Mouse (Mus musculus) brain, adult 2 months (tissue): ENCODE results near the gene Mrpl14.
A peak's percentile ranks its signal among the peaks of the same experiment; 100 is the strongest.

Source experiments
- DNase-seq: peaks from one replicate; pipeline ENCODE4 v3.0.0; 2011; ENCODE audit warnings: low read depth, low spot score

The Mrpl14 gene

DNA sequence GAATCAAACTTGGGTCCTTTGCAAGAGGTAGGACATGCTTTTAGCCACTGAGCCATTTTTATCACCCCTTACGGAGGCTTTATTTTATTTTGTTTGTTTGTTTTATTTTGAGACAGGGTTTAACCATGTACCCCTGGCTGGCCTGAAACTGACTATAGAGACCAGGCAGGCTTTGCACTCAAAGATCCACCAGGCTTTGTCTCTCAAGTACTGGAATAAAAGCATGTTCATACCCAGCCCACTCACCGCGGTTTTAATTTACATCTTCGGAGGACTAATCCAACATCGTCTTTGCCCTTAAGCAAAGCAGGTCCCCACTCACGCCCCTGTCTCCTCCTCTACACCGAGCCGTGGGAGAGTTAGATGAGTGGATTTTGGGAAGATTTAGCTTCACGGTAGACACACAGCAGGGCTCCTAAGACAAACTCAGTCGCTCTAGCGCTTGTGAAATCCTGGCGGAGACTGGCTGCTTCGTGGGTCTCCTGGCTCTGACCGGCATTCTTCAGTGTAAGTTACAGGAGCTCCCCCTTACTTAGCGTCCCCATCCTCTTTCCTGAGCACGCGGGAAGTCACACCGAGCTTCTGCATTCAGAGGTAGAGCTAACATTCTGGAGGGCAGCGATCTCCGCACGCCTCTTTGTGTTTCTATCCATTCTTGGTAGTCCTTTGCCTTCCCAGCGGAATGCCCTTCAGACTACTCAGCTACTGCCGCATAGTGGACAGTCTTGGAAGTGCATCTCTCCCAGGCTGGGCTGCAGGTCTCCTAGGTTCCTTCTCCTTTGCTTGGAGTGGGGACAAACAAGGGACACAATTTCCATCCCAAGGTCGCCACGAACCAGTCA is 37.8 kb downstream of the Mrpl14 start:
- DNase-seq, result peak; percentile 93

DNA sequence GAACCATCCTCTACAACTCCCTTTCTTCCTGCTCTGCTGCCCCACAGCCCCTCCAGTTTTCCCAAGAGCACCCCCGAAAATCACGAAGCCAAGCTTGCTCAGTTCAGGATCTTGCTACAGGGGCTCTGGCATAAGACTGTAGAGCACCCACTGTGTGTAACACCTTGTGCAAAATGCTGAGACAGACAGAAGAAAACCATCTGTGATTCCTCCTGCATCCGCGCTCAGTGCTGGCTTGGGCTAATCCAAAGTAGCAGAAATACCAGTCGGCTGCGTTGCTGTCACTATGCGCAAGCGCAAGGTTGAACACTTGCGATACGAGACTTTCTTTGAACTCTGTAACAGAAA is 38.4 kb downstream of the Mrpl14 start:
- peak; percentile 27 for DNase-seq

DNA sequence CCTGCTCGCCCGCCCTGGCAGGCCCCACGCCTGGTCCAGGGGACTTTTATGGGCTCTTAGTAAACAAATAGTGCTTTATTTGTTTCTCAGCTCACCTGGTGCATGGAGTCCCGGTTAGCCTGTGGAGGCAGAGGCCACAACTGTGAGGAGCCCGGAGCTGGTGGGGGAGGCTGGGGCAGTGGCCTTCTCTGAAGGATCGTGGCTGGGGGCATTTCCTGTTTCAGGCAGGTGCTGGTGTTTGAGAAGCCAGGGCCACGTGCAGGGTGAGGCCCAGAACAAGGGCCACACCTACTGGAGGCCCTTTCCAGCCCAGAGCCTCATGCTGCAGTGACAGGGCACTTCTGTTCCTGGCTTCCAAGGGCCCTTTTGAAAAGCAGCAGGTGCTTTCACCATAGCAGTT is 40.1 kb downstream of the Mrpl14 start:
- DNase-seq, result no peak

DNA sequence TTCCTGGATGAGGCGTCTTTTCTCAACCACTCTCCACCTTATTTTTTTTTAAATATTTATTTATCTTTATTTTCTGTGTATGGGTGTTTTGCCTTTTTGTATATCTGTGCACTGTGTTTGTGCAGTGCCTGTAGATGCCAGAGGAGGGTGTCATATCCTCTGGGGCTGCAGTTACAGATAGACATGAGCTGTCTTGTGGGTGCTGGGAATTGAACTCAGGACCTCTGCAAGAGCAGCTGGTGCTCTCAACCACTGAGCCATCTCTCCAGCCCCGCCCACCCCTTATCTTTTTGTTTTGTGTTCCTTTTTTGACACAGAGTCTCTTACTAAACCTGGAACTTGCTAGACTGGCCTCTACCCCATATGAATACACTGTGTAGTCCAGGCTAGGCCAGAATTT is 41.4 kb downstream of the Mrpl14 start:
- DNase-seq, result no peak

DNA sequence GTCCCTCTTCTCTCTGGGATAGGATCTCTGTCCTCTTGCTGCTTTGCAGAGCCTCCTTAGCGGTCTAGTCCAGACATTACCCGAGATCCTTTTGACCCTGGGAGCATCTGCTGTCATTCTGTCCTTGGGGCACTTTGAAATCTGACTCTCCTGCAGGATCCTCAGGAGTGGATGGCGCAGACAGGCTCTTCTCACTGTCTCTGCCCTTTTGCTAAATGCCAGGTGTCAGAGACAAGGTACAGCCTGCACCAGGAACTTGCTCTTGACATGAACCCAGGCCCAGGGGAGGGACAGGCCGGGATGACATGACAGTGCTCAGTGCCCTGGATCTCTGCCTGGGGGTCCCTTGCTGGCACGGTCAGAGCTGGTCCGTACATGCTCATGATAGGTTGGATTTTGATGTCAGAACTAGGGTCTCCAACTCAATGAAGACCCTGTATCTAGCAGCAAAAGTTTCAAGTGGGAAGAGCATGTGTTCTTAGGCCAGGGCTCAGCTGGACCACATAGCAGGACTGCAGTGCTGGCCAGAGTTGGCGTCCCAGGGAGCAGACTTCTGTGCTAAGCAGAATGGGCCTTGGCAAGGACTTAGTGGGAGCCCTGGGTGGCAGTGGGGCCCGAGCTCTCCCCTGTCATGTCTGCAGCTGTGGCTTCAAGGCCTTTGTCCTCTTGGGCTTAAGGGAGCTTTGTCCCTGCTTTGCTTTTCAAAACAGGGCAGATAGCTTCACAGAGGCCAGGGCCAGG is 42.0 kb downstream of the Mrpl14 start:
- no peak for DNase-seq

DNA sequence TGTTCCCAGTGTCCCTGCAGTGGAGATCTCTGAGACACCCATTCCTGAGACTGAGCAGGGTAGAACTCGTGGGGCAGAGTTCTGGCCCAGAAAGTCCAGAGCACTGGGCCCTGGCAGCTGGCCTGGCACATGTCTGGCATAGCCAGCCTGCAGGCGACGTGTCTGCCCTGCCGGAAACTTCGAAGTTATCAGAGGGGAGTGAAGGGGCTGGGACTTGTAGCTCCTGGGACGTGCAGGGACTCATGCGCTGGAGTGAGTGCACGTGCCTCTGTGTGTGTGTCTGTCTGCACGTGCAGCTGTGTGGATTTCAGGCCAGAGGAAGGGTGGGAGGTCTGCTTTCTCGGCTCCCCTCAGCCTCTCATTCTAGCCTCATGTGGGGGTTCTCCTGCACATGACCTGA is 43.3 kb downstream of the Mrpl14 start:
- no peak for DNase-seq

DNA sequence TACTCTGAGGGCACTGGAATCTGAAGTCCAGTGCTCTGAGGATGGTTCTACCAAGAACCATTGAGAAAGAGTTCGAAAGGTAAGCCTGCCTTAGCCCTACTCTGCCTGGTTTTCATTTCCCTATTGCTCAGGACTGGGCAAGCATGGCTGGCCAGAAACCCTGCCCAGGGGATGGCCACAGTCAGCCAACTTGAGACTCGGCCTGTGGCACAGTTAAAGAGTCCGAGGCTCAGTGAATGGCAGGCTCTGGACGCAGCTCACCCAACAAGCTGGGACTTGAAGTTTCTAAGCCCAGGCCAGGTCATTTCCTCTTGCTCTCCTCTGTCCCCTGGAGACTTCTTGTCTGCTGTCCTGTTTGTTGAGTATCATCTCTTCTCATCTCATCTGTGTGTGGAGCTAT is 44.6 kb downstream of the Mrpl14 start:
- DNase-seq, result no peak

DNA sequence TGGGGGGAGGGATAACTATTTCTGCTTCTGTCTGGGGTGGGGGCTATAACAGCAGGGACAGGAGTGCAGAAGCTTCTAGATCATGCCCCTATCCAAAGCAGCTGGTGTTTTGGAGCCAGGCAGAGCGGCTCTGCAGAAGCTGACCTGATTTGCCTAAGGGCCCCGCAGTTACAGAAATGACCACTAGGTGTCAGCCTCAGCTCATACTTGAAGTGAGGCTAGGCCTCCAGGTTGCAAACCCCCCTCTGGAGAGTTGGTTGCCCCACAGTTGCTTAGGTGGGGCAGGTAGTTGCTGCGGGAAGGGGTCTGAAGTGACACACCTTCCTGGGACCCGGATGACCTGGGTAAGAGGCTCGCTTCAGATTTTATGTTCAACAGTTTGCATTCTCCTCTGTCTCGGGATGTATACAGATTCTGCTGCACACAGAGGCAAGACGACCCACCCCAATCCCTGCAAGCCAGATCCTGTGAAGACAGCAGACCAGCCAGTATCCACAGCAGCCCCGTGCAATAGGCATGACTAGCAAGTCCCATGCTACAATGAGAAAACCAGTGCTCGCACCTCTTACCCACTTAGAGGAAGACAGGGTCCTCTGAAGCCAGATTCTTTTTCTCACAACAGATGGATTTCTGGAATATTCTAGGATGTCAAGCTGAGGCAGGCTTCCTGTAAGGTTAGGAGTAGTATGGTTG is 45.2 kb downstream of the Mrpl14 start:
- DNase-seq, result peak; percentile 94

DNA sequence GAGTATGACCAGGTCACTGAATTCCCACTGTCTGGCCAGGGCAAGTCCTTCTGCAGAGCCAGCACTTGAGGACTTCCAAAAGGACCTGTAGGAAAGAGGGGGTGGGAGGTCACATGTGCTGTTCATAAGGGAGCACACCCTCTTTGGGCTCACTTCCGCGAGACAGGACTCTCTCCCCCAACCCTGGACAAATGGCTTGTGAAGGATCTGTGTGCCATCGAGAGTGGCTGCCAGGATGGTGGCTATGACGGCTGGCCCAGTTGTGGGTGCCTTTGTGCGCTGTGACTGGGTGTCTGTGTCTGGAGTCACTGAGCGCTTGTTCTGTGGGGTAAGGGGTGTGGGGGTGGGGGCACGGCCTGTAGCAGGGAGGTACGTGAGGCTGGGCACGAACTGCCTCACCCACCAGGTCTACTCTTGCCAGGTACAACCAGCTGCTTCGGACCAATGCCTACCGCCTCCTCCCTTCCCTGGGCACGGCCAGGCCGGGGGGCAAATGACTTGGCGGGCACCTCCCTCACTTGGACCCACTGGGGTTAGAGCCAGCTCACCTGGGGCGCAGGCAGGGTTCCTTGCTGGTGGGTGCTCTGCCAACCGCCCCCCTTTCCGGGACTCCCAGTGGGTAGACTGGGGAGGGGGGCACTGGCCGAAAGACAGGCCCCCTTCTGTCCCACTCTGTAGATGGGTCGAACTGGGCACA is 47.1 kb downstream of the Mrpl14 start:
- DNase-seq, result peak; percentile 58

DNA sequence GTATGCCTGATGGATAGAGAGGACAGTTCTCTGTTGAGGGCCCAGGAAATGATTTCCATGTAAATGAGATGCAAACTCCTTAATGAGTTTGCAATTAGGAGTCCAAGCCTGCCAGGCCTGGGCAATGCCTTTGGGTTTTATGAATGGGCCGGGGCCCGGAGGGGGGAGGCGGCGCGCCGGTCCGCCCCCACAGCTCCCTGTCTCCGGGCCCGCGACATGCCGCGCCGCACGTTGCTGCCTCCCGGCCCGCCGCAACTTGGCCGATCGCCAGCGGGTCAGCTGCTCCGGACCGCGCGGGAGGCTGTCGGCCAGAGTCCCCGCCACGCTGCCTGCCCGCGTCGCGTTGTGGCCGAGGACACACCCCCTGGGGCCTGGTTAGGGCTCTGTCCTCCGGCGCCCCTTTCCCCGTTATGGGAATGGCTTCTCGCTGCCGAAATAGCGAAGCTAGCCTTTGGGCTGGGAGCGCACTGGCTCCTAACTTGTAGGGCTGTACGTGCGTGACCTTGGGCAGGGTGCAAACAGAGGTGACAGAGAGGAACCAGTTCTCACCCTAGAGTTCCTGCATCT is 47.7 kb downstream of the Mrpl14 start, which contains the start of gene 1600014C23Rik:
TSS of gene 1600014C23Rik (minus strand) at position 110 of the 567 bp plus-strand sequence.
- DNase-seq, result peak; percentile 63

DNA sequence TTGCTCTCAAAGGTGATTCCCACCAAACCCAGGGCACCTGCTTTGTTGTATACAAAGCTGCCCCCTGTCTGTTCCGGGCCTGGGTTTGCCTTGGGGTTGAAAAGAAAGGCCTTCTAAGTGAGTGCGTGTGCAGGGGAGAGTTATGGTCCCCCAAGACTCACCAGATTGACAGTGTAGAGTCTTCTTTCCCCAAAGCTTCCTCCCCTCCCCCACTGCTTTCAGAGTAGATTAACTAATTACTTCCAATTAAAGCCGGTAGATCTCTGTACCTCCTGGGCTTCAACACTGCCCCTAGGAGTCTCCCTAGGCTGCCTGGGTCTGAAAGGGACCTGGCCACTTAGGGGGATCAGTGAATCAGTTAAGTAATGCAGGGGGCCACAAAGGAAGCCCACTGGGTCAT is 48.2 kb downstream of the Mrpl14 start:
- DNase-seq, result no peak

DNA sequence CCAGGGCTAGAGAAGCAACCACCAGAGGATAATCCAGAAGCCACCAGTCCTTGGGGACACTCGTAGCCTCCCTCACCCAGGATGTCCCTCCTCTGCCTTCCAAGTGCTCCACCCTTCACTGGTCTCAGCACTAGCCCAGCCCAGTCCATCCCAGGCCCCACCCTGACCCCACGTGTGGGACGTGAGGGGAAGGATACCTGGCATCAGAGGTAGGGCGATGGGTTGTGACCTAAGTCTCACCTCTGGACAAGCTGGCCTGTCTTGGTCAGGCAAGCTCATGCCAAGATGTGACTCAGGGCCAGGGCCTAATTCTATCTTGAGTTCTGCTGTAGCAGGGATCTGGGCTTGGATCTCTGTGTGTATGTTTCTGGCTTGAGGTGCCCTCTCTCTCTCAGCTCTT is 48.8 kb downstream of the Mrpl14 start:
- DNase-seq, result no peak

DNA sequence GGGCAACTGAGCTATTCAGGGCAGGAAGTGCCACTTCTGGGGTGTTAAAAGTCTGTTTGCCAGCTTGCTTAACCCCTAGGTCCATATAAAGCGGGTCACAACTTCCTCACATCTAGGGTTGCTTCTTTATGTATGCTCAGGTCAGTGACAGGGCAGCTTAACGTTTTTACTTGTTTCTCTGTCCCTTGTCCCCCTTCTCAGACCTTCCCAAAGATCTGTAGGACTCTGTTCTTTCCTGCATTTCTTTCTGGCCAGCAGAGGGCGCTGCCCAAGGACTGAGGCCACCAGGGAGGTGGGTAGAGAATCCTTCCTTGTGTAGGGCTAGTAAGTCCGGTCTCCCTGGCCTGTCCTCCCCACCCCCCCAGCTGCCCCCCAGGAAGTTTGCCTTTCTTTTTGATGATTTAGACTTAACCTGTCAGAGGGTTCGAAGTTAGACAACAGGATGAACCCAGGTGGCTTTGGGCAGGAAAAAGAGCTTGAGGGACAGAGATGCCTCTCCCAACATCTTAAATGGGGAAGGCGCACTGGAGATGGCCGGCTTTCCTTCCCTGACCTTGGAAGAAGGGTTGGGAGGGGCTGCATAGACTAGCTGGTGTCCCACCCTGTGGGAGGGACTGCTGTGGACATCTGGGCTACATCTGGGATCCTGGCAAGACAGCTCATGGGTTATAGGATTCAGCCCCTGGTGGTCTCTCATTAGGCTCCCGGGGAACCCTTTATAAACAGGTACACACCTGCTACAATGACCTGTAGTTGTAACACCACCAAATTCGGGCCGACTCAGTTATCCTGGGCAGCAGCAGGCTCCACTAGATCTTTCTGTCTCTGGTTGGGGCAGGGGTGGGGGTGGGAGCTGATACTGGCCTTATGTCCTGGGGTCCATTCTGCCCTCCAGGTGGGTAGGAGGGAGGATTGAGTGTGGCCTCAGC is 49.5 kb downstream of the Mrpl14 start:
- peak; percentile 93 for DNase-seq

DNA sequence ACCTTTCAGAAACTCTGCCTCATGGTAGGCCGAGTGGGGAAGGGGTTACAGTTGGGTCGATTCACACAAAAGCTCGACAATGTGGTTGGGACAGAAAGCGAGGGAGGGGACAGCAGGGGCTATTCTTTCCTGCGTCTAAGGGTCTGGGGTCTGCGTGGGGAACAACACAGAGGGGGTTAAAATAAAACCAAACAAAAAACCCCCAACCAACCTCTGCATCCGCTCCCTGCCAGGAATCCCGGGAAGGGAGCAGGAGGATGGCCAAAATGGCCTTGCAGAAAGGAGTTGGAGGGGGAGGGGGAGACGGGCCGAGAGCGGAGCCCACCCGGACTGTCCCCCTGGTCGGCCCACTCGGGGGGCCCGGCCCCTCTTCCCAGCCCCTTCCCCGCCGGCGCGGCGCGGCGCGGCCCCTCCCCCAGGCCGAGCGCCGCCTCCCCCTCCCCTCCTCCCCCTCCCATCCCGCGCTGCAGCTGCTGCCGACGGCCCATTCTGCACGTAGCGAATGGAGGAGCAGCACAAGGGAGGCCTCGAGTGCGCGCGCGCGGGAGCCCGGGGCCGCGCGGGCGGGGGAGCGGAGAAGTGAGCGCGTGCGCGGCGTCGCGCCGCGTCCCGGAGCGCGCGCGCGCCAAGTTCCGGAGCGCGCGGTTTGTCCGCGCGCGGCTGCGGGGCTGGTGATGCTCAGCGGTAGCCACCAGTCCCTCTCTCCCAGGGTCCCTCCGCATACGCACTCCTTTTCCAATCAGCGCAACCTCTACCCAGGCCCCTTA is 50.4 kb downstream of the Mrpl14 start:
- peak; percentile 97 for DNase-seq

DNA sequence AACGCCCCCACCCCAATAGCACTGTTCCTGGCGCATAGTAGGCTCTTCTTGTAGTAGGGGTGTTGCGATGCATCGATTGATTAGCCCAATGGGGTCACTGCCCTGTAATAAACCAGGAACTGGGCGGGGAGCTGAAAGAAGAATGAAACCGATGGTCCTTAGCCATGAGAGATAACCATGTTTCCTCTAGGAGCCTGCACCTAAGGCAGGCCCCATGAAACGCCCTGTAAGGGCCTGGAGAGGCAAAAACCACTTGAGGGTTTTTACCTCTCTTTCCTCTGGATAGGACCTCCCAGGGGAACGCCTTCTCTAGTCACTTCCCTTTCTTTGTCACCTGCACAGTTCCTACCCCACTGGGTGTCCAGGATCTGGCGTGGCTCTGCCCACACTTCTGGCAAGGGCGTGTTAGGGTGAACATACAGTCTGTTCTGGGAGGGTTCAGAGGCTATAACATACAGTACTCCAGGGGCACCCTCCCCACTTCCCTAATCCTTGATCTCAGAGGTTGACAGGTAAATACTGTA is 51.0 kb downstream of the Mrpl14 start:
- DNase-seq, result no peak

DNA sequence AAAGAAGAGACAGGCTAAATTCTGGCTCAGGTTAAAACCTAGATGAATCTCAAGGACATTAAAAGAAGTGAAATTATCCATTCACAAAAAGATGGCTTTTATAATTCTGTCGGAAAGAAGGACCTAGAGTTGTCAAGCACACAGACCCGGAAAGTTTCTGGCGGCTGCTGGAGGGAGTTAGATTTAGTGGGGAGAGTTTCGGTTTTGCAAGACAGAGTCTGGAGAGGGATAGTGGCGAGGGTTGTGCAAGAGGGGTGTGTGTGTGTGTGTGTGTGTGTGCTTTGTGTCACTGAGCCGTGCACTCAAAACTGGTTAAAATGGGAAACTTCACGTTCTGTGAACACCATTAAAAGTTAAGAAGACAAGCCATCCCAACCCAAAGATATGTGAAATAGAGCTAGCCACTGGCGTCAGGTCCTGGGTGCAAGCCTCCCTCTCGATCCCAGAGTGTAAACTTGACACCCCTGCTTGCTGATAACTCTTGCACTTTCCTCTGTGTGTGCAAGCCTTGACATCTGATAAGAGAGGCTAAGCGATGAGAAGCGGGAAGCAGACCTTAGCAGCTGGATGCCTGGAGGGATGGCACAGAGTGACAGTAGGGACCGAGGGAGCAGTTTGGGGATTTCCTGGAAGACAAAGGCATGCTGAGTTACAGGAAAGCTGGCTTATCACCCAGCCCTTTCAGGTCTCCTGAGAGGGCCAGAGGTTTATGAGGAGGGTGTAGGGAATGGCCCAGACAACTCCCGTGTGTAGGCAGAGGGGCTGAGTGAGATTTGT is 56.4 kb downstream of the Mrpl14 start:
- no peak for DNase-seq

DNA sequence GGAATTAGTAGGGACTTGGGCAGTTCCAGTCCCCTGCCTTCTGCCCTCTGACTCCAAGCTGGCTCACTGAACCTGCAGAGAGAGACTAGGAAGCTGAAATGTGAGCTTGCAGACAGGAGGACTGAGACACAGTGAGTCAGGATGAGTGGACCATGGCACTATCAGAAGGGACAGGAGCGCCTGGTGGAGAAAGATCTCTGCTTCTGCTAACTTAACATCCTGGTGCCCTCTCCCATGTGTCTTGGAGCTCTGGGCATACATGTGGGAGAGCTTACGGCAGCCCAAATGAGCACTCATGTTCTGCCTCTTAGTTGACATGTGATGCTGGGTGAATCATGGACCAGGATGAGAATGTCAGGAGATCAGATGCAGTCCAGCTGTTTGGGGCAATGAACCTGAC is 59.5 kb downstream of the Mrpl14 start:
- no peak for DNase-seq

DNA sequence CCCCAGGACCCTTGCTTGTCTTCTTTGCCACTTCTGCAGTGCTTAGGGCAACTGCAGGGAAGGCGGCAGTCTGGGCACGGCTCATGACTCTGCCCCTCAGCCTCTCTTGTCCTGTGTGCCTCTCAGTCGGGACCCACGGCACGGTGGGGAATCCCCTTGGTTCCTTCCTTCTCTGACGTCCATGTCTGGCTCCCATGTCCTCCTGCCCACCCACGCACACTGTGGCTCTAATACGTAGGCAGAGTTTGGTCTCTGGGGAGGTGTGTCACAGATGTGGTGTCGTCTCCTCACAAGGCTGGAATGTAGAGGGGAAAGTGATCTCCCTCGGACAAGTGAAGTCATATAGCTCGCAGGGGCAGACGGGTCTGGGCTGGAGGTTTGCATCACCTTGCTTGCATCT is 60.6 kb downstream of the Mrpl14 start:
- DNase-seq, result no peak

DNA sequence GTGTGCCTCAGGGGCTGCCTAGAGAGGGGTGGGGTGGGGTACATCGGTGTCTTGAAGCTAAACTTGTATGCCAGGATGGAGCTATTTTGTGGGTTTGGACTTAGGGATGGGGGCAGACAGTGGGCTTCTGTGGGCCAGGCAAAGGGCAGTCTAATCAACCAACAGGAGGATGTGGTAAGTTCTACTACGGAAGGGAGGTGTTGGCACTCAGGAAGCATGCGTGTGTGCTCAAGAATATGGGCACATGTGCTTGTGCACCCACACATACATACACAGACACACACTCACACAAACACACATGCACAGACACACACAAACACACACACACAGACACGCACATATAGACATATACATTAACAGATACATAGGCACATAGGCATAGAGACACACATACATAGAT is 61.2 kb downstream of the Mrpl14 start:
- DNase-seq, result no peak
